Mouse (Mus musculus): Measurements from ENCODE around the gene Gm21650.
"Not testable (repeated sequence)": the region's sequence is repeated elsewhere in the genome, so short reads cannot be mapped to it uniquely, and the experiment has no call there.

Gm21650 gene

DNA sequence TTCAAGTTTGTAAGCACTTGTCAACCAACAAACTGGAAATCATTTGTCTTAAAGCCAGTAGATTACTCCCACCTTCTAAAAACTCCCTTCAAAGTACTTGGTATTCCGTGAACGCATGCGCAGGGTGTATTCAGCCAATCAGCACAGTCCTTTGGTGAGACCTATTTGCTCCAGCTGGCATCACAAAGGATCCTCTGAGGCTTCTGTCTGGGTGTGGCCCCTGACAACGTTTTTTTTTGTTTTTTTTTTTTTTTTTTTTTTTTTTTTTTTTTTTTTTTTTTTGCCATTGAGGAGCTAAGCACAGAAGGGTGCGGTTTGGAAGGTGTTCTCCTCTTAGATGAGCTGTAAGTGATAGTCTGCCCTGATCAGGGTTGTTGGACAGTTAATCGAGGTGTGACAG, at the start of gene Gm21650:
Gm21650 (plus strand) TSS at position 301 of the 400 bp plus-strand sequence.
- DNase-seq (ENCODE audit: low spot score) = not testable (repeated sequence)

All from testis, postnatal 14 days (tissue).